Mouse (Mus musculus): ENCODE results near the gene Eml5. TPM values are rescaled to one million over a fixed set of nuclear protein-coding genes. Genes with fewer than 3 reads are reported as not detected.

Eml5 gene
- polyA plus RNA-seq, 1 experiment from 2014 or later, result 4.9 TPM

GRCm38 (mm10) chr12:98737801-98738350 is 163.4 kb downstream of the Eml5 start:
- peak overlapping the region; percentile 81 for H3K4me3 ChIP-seq (ENCODE audit: low read depth, low read length)
- TF ChIP-seq CTCF (IDR thresholded peaks at IDR 0.05; ENCODE audit: low read depth), result no peak
- no peaks in the 10 kb centered on the region for H3K27me3 ChIP-seq (ENCODE audit: insufficient read depth, low read length)
- H3K4me1 ChIP-seq (ENCODE audit: insufficient read depth), result peaks cover 19% of the 10 kb centered on the region
- 7% methylated on average over 7 of the region's 7 CpGs for WGBS
- DNase-seq, result peak; percentile 68
- H3K4me2 ChIP-seq, result peak overlapping the region; percentile 68
- H3K9ac ChIP-seq, result peak overlapping the region; percentile 95
- no peaks in the 10 kb centered on the region for H3K36me3 ChIP-seq (ENCODE audit: insufficient read depth)
- H3K9me3 ChIP-seq (ENCODE audit: low read depth, low read length), result no peaks in the 10 kb centered on the region
- peak overlapping the region; percentile 98 for H3K27ac ChIP-seq (ENCODE audit: low read depth)
- peak; percentile 67 for ATAC-seq (ENCODE audit: insufficient read depth)

GRCm38 (mm10) chr12:98736951-98737800 is 164.1 kb downstream of the Eml5 start, which contains the start of gene Ptpn21:
Gene Ptpn21 (minus strand): TSS chr12:98737405.
- DNase-seq (peak; percentile 82), ATAC-seq (ENCODE audit: insufficient read depth) (peak; percentile 78)
- H3K9me3 ChIP-seq (ENCODE audit: low read depth, low read length), result no peaks in the 10 kb centered on the region
- H3K36me3 ChIP-seq (ENCODE audit: insufficient read depth), result 0 out of 2 replicates have a peak, but pooled peaks cover 4% of the 10 kb centered on the region
- peaks cover 19% of the 10 kb centered on the region for H3K4me1 ChIP-seq (ENCODE audit: insufficient read depth)
- no peak for TF ChIP-seq CTCF (IDR thresholded peaks at IDR 0.05; ENCODE audit: low read depth)
- no peaks in the 10 kb centered on the region for H3K27me3 ChIP-seq (ENCODE audit: insufficient read depth, low read length)
- H3K9ac ChIP-seq, result peak within 1 kb of the TSS; percentile 95
- H3K4me3 ChIP-seq (ENCODE audit: low read depth, low read length), result peak within 1 kb of the TSS; percentile 81
- WGBS, result under 1% methylated on average over 75 of the region's 75 CpGs
- H3K27ac ChIP-seq (ENCODE audit: low read depth), result peak within 1 kb of the TSS; percentile 98
- H3K4me2 ChIP-seq, result peak within 1 kb of the TSS; percentile 68

Other genes with a start within 250 kb of the Eml5 start
- gene Ptpn21, start 164.1 kb downstream of the Eml5 start, polyA plus RNA-seq (2014; fragmentation: Nextera tagmentation; extraction: Ambion mirVana), result 13.4 and 14.5 TPM in 2 replicates
- 154 and 155 TPM in 2 replicates for gene Zc3h14, start 154.5 kb downstream of the Eml5 start, polyA plus RNA-seq (2014; fragmentation: Nextera tagmentation; extraction: Ambion mirVana)
- gene Ttc8, start 19.1 kb upstream of the Eml5 start, polyA plus RNA-seq (2014; fragmentation: Nextera tagmentation; extraction: Ambion mirVana), result 36.6 and 37.2 TPM in 2 replicates